Mouse (Mus musculus): ENCODE data around the gene Pyurf. TPM values are rescaled to one million over a fixed set of nuclear protein-coding genes. Genes with fewer than 3 reads are reported as not detected.

The Pyurf gene
- 5.4 and 7.1 TPM in 2 replicates for total RNA-seq (2015; ENCODE audit: low replicate concordance)
- total RNA-seq (2017; ENCODE audit: low replicate concordance): 8.4 and 12.8 TPM in 2 replicates

GRCm38 (mm10) chr6:57691467-57692261 is at the start of gene Pyurf:
TSS of gene Pyurf (minus strand) at chr6:57692078.
- peak; percentile 94 for ATAC-seq (replicated peaks; ENCODE audit: low FRiP score, poor library complexity, severe bottlenecking)

GRCm38 (mm10) chr6:57721347-57721746 is 29.5 kb upstream of the Pyurf start:
- ATAC-seq (replicated peaks; ENCODE audit: low FRiP score, poor library complexity, severe bottlenecking): peak; percentile 80

GRCm38 (mm10) chr6:57711726-57712125 is 19.8 kb upstream of the Pyurf start:
- ATAC-seq (replicated peaks; ENCODE audit: low FRiP score, poor library complexity, severe bottlenecking): peak; percentile 76

- ATAC-seq (replicated peaks; ENCODE audit: low FRiP score, poor library complexity, severe bottlenecking): no peak
Observed at GRCm38 (mm10) chr6:57706721-57707120, 14.8 kb upstream of the Pyurf start.

- ATAC-seq (replicated peaks; ENCODE audit: low FRiP score, poor library complexity, severe bottlenecking): peak; percentile 2; the same call in 1 of the 2 replicates
Observed at GRCm38 (mm10) chr6:57703703-57704102, 11.8 kb upstream of the Pyurf start.

- peak; percentile 93 for ATAC-seq (replicated peaks; ENCODE audit: low FRiP score, poor library complexity, severe bottlenecking)
Observed at GRCm38 (mm10) chr6:57702743-57703499, 11.0 kb upstream of the Pyurf start.

GRCm38 (mm10) chr6:57702376-57702742 is 10.5 kb upstream of the Pyurf start, which contains the start of gene Lancl2:
TSS of gene Lancl2 (plus strand) at chr6:57702540.
- ATAC-seq (replicated peaks; ENCODE audit: low FRiP score, poor library complexity, severe bottlenecking): peak; percentile 33

GRCm38 (mm10) chr6:57701686-57702085 is 9.8 kb upstream of the Pyurf start:
- ATAC-seq (replicated peaks; ENCODE audit: low FRiP score, poor library complexity, severe bottlenecking): no peak

GRCm38 (mm10) chr6:57693116-57693515 is 1.2 kb upstream of the Pyurf start:
- no peak for ATAC-seq (replicated peaks; ENCODE audit: low FRiP score, poor library complexity, severe bottlenecking)

GRCm38 (mm10) chr6:57684156-57684555 is 7.7 kb downstream of the Pyurf start:
- ATAC-seq (replicated peaks; ENCODE audit: low FRiP score, poor library complexity, severe bottlenecking): no peak

GRCm38 (mm10) chr6:57661295-57661694 is 30.6 kb downstream of the Pyurf start:
- ATAC-seq (replicated peaks; ENCODE audit: low FRiP score, poor library complexity, severe bottlenecking): no peak

- no peak for ATAC-seq (replicated peaks; ENCODE audit: low FRiP score, poor library complexity, severe bottlenecking)
Observed at GRCm38 (mm10) chr6:57647256-57647655, 44.6 kb downstream of the Pyurf start.

- peak; percentile 77 for ATAC-seq (replicated peaks; ENCODE audit: low FRiP score, poor library complexity, severe bottlenecking)
Observed at GRCm38 (mm10) chr6:57641789-57642188, 50.1 kb downstream of the Pyurf start.

- no peak for ATAC-seq (replicated peaks; ENCODE audit: low FRiP score, poor library complexity, severe bottlenecking)
Observed at GRCm38 (mm10) chr6:57639531-57639930, 52.3 kb downstream of the Pyurf start.

Other genes starting within 250 kb of the Pyurf start
- 0.42 and 1.4 TPM in 2 replicates for gene Ppm1k, start 156.6 kb downstream of the Pyurf start, total RNA-seq (2015; ENCODE audit: low replicate concordance)
- 0.91 and 21.4 TPM in 2 replicates for gene Ppm1k, start 156.6 kb downstream of the Pyurf start, total RNA-seq (2017; ENCODE audit: low replicate concordance)
- gene Herc6, start 111.1 kb downstream of the Pyurf start, total RNA-seq (2015; ENCODE audit: low replicate concordance): 31.4 and 47.8 TPM in 2 replicates
- 64.6 and 111 TPM in 2 replicates for gene Herc6, start 111.1 kb downstream of the Pyurf start, total RNA-seq (2017; ENCODE audit: low replicate concordance)
- 50.1 and 53.7 TPM in 2 replicates for gene Lancl2, start 10.5 kb upstream of the Pyurf start, total RNA-seq (2015; ENCODE audit: low replicate concordance)
- 38.6 and 56.5 TPM in 2 replicates for gene Lancl2, start 10.5 kb upstream of the Pyurf start, total RNA-seq (2017; ENCODE audit: low replicate concordance)
- gene Vopp1, start 133.1 kb upstream of the Pyurf start, total RNA-seq (2015; ENCODE audit: low replicate concordance): 256 and 266 TPM in 2 replicates
- 264 and 267 TPM in 2 replicates for gene Vopp1, start 133.1 kb upstream of the Pyurf start, total RNA-seq (2017; ENCODE audit: low replicate concordance)
- not detected in 2 replicates for gene Vmn1r21, start 158.3 kb upstream of the Pyurf start, total RNA-seq (2015; ENCODE audit: low replicate concordance)
- not detected in 2 replicates for gene Vmn1r21, start 158.3 kb upstream of the Pyurf start, total RNA-seq (2017; ENCODE audit: low replicate concordance)
- gene Vmn1r22, start 215.9 kb upstream of the Pyurf start, total RNA-seq (2015; ENCODE audit: low replicate concordance): not detected in 2 replicates
- not detected in 2 replicates for gene Vmn1r22, start 215.9 kb upstream of the Pyurf start, total RNA-seq (2017; ENCODE audit: low replicate concordance)
- not detected in 2 replicates for gene Vmn1r23, start 234.8 kb upstream of the Pyurf start, total RNA-seq (2015; ENCODE audit: low replicate concordance)
- not detected in 2 replicates for gene Vmn1r23, start 234.8 kb upstream of the Pyurf start, total RNA-seq (2017; ENCODE audit: low replicate concordance)

Measured in erythroid progenitor cell, adult 5-6 weeks (primary cell).